Mouse (Mus musculus) thymus, adult 2 months (tissue): Measurements from ENCODE around the gene Mex3b.

Experiments
- CTCF ChIP-seq: fragments of 200-500 bp; IDR thresholded peaks from 2 replicates; pipeline ENCODE4 v1.5.1; 2012; ENCODE audit warnings: mild to moderate bottlenecking, control low read depth, low read length, moderate library complexity, borderline replicate concordance; ENCODE audit not compliant: control insufficient read depth, poor library complexity, insufficient read depth; ENCODE audit errors: extremely low read depth
- POLR2A ChIP-seq: fragments of 200-500 bp; IDR thresholded peaks from 2 replicates; pipeline ENCODE4 v1.6.1; 2012; ENCODE audit warnings: mild to moderate bottlenecking, low read length, control low read depth, moderate library complexity; ENCODE audit not compliant: control insufficient read depth, poor library complexity, insufficient read depth; ENCODE audit errors: extremely low read depth

DNA sequence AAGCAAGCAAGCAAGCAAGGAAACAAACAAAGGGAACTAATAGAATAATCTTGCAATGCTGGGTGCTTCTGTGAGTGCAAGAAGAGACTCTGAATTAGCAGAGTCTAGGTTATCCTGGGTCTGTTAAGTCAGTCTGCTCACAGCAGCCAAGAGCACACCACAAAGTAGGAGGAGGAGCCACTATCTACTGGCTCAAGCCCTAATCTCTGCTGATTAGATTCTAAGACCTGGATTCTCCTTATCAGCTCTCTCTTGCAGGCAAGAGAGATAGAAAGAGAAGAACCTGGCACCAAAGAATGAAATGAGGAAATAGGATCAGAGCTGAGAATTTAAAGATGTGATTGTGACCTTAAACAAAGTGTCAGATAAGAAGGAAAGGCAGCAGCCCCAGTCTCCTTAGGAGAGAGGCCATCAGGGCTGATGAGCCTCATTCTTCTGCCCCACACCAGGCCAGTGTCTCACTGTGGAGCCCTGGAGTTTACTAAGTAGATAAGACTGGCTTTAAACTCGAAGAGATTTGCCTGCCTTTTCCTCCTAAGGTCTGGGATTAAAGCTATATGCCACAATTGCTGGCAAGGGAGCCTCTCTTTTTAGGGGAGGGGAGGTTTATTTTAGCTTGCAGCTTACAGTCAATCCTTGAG is 23.9 kb downstream of the Mex3b start:
- no peak for TF ChIP-seq CTCF
- no peak for TF ChIP-seq POLR2A
